In genomic region chr1:75339337-75339736, GRCm38 (mm10) we compare ENCODE assay signal across 10 mouse cellular contexts. TPM values are rescaled to one million over a fixed set of nuclear protein-coding genes. Genes with fewer than 3 reads are reported as not detected.
A peak's percentile ranks its signal among the peaks of the same experiment; 100 is the strongest.
DNase-seq lines count a peak whose midpoint lies in the region; ATAC-seq lines count a peak whose summit lies in the region.
"Had no signal": no experiment of that assay in that cellular context is flagged by ENCODE, and none has a peak within 500 bp of the region (broad histone marks: within the 10 kb centered on the region; RNA-seq: fewer than 3 reads in every experiment).

No protein-coding gene starts in this region.

- 0 out of 2 replicates have a peak, but pooled peaks have one; percentile 28 for ATAC-seq in kidney, embryonic 14.5 days (ENCODE audit: low FRiP score, low TSS enrichment)
- peak; percentile 62; the same call in 1 of the 2 replicates for ATAC-seq in hindbrain, embryonic 13.5 days (ENCODE audit: low FRiP score)
- no peak for ATAC-seq in midbrain, embryonic 12.5 days (ENCODE audit: low FRiP score, low read depth)
- ATAC-seq in monocyte, adult 5-6 weeks (replicated peaks; ENCODE audit: insufficient number of reproducible peaks, low FRiP score, low TSS enrichment, poor library complexity, severe bottlenecking), result no peak

- H3K4me2 ChIP-seq in kidney, embryonic 14.5 days (replicated peaks; ENCODE audit: low read depth, low read length), result no peak overlapping the region
- no peak overlapping the region for H3K4me2 ChIP-seq in hindbrain, embryonic 13.5 days
- no peak overlapping the region for H3K4me2 ChIP-seq in midbrain, embryonic 12.5 days (replicated peaks)

- no peak overlapping the region for H3K4me3 ChIP-seq in kidney, embryonic 14.5 days (ENCODE audit: low read length)
- H3K4me3 ChIP-seq in embryonic facial prominence, embryonic 10.5 days, result no peak overlapping the region
- no peak overlapping the region for H3K4me3 ChIP-seq in hindbrain, embryonic 13.5 days
- no peak overlapping the region for H3K4me3 ChIP-seq in midbrain, embryonic 12.5 days

- H3K27me3 ChIP-seq in kidney, embryonic 14.5 days (ENCODE audit: control insufficient read depth, insufficient read depth, low read length), result no peaks in the 10 kb centered on the region
- H3K27me3 ChIP-seq in embryonic facial prominence, embryonic 10.5 days (replicated peaks; ENCODE audit: low read depth, poor library complexity, severe bottlenecking), result no peaks in the 10 kb centered on the region; the same call in 1 of the 2 replicates
- peaks cover 5% of the 10 kb centered on the region; the same call in 1 of the 2 replicates for H3K27me3 ChIP-seq in hindbrain, embryonic 13.5 days
- H3K27me3 ChIP-seq in midbrain, embryonic 12.5 days, result peaks cover 17% of the 10 kb centered on the region

- H3K27ac ChIP-seq in kidney, embryonic 14.5 days (ENCODE audit: low read depth, low read length), result peak overlapping the region; percentile 76
- peak overlapping the region; percentile 75 for H3K27ac ChIP-seq in embryonic facial prominence, embryonic 10.5 days (replicated peaks)
- H3K27ac ChIP-seq in hindbrain, embryonic 13.5 days, result peak overlapping the region; percentile 79
- peak overlapping the region; percentile 61 for H3K27ac ChIP-seq in midbrain, embryonic 12.5 days (replicated peaks)

- no peaks in the 10 kb centered on the region for H3K36me3 ChIP-seq in kidney, embryonic 14.5 days (ENCODE audit: control insufficient read depth, insufficient read depth, low read length)
- no peaks in the 10 kb centered on the region for H3K36me3 ChIP-seq in embryonic facial prominence, embryonic 10.5 days (replicated peaks)
- H3K36me3 ChIP-seq in hindbrain, embryonic 13.5 days, result no peaks in the 10 kb centered on the region
- H3K36me3 ChIP-seq in midbrain, embryonic 12.5 days, result no peaks in the 10 kb centered on the region

- peaks cover 42% of the 10 kb centered on the region for H3K4me1 ChIP-seq in kidney, embryonic 14.5 days (ENCODE audit: control insufficient read depth, insufficient read depth, low read length)
- H3K4me1 ChIP-seq in embryonic facial prominence, embryonic 10.5 days, result peaks cover 70% of the 10 kb centered on the region
- peaks cover 28% of the 10 kb centered on the region for H3K4me1 ChIP-seq in hindbrain, embryonic 13.5 days (replicated peaks)
- peaks cover 29% of the 10 kb centered on the region for H3K4me1 ChIP-seq in midbrain, embryonic 12.5 days

- no peaks in the 10 kb centered on the region for H3K9me3 ChIP-seq in kidney, embryonic 14.5 days (ENCODE audit: control insufficient read depth, low read length)
- H3K9me3 ChIP-seq in embryonic facial prominence, embryonic 10.5 days, result no peaks in the 10 kb centered on the region
- H3K9me3 ChIP-seq in hindbrain, embryonic 13.5 days, result no peaks in the 10 kb centered on the region
- H3K9me3 ChIP-seq in midbrain, embryonic 12.5 days, result no peaks in the 10 kb centered on the region

- H3K9ac ChIP-seq in kidney, embryonic 14.5 days (ENCODE audit: low read depth, low read length), result no peak overlapping the region; the same call in 1 of the 2 replicates
- H3K9ac ChIP-seq in hindbrain, embryonic 13.5 days, result peak overlapping the region; percentile 15; the same call in 1 of the 2 replicates
- no peak overlapping the region for H3K9ac ChIP-seq in midbrain, embryonic 12.5 days (replicated peaks)

- no peak for DNase-seq in kidney, postnatal 4 days
- peak; percentile 47 for DNase-seq in embryonic facial prominence, embryonic 10.5 days (ENCODE audit: low spot score)
- DNase-seq in thymus, postnatal 25 days, result no peak
- no peak for DNase-seq in heart, postnatal 36 days
- DNase-seq: lung, postnatal 4 days; thymus, postnatal 4 days had no signal

- intact Hi-C loops in heart, postnatal 36 days (cut with DNase I), result no loop called here

- WGBS in kidney, embryonic 14.5 days, result 17% methylated on average over 9 of the region's 9 CpGs
- WGBS in embryonic facial prominence, embryonic 10.5 days, result 33% methylated on average over 9 of the region's 9 CpGs
- 26% methylated on average over 9 of the region's 9 CpGs for WGBS in hindbrain, embryonic 13.5 days
- 44% methylated on average over 9 of the region's 9 CpGs for WGBS in midbrain, embryonic 12.5 days

RNA-seq across cellular contexts. Expression of gene Des, which starts 20.8 kb away (rescaled TPM):
- polyA plus RNA-seq in kidney, embryonic 14.5 days (2014; fragmentation: Nextera tagmentation; extraction: Ambion mirVana), result 41.5 and 51.6 TPM in 2 replicates
- 10.4 and 15.6 TPM in 2 replicates for polyA plus RNA-seq in embryonic facial prominence, embryonic 10.5 days (2016; fragmentation: Nextera tagmentation; extraction: Ambion mirVana)
- 1.8 and 2.9 TPM in 2 replicates for polyA plus RNA-seq in hindbrain, embryonic 13.5 days (2015; fragmentation: Nextera tagmentation; extraction: Ambion mirVana)
- polyA plus RNA-seq in midbrain, embryonic 12.5 days (2016; fragmentation: Nextera tagmentation; extraction: Ambion mirVana), result 0.93 and 1.2 TPM in 2 replicates
- total RNA-seq in monocyte, adult 5-6 weeks (2017), result not detected in 3 replicates
- total RNA-seq in heart, postnatal 36 days (2021), result 1,000 to 10,000 TPM; 1,347 to 1,420 TPM

RNA-seq across cellular contexts. Expression of gene Dnpep, which starts 21.5 kb away (rescaled TPM):
- polyA plus RNA-seq in kidney, embryonic 14.5 days (2014; fragmentation: Nextera tagmentation; extraction: Ambion mirVana), result 146 and 150 TPM in 2 replicates
- 144 and 150 TPM in 2 replicates for polyA plus RNA-seq in embryonic facial prominence, embryonic 10.5 days (2016; fragmentation: Nextera tagmentation; extraction: Ambion mirVana)
- 161 and 170 TPM in 2 replicates for polyA plus RNA-seq in hindbrain, embryonic 13.5 days (2015; fragmentation: Nextera tagmentation; extraction: Ambion mirVana)
- 154 and 176 TPM in 2 replicates for polyA plus RNA-seq in midbrain, embryonic 12.5 days (2016; fragmentation: Nextera tagmentation; extraction: Ambion mirVana)
- total RNA-seq in monocyte, adult 5-6 weeks (2017), result 24.0 to 37.3 TPM (median 32.1 TPM) in 3 replicates
- 10 to 100 TPM; 78.0 to 89.7 TPM for total RNA-seq in heart, postnatal 36 days (2021)

RNA-seq across cellular contexts. Expression of gene Speg, which starts 35.8 kb away (rescaled TPM):
- 39.6 and 43.5 TPM in 2 replicates for polyA plus RNA-seq in kidney, embryonic 14.5 days (2014; fragmentation: Nextera tagmentation; extraction: Ambion mirVana)
- 30.2 and 30.6 TPM in 2 replicates for polyA plus RNA-seq in embryonic facial prominence, embryonic 10.5 days (2016; fragmentation: Nextera tagmentation; extraction: Ambion mirVana)
- polyA plus RNA-seq in hindbrain, embryonic 13.5 days (2015; fragmentation: Nextera tagmentation; extraction: Ambion mirVana), result 15.9 and 16.0 TPM in 2 replicates
- 12.9 and 14.5 TPM in 2 replicates for polyA plus RNA-seq in midbrain, embryonic 12.5 days (2016; fragmentation: Nextera tagmentation; extraction: Ambion mirVana)
- 0.49 TPM in 1 of 3 replicates, not detected in the others for total RNA-seq in monocyte, adult 5-6 weeks (2017)
- 100 to 1,000 TPM; 120 to 128 TPM for total RNA-seq in heart, postnatal 36 days (2021)

Comparison
In these comparisons a context has a peak if more than half of its experiments do, and no peak if none do; other contexts are left out.
1. ATAC-seq: peak in kidney, embryonic 14.5 days (single experiment) and hindbrain, embryonic 13.5 days (single experiment); none in midbrain, embryonic 12.5 days (single experiment) and monocyte, adult 5-6 weeks (single experiment).
2. Peak in every context shown above with its lines, with median percentiles within 50 percentile points of each other: H3K27ac ChIP-seq.